Mouse (Mus musculus) liver, embryonic 13.5 days (tissue): ENCODE data around the gene Nid1. TPM values are rescaled to one million over a fixed set of nuclear protein-coding genes. Genes with fewer than 3 reads are reported as not detected.
"Not testable (repeated sequence)": the region's sequence is repeated elsewhere in the genome, so short reads cannot be mapped to it uniquely, and the experiment has no call there.

Experiments used
- ATAC-seq: fragments of 200-750 bp; cut with Nextera tagmentation; 2 replicates; pipeline ENCODE4 v1.8.0; 2017; ENCODE audit warnings: low read depth, mild to moderate bottlenecking, moderate number of reproducible peaks, moderate library complexity
- DNase-seq: peaks from one replicate; pipeline ENCODE4 v3.0.0; 2022
- H3K27ac ChIP-seq: fragments of 300-500 bp; sonication (generic); 2 replicates; pipeline ENCODE4 v1.5.1; 2015; ENCODE audit warnings: moderate library complexity, mild to moderate bottlenecking, inconsistent platforms
- H3K27me3 ChIP-seq: fragments of 300-500 bp; sonication (generic); 2 replicates; pipeline ENCODE4 v1.6.1; 2015; ENCODE audit warnings: mild to moderate bottlenecking, inconsistent platforms
- H3K36me3 ChIP-seq: fragments of 300-500 bp; sonication (generic); 2 replicates; pipeline ENCODE4 v1.6.1; 2015; ENCODE audit warnings: mild to moderate bottlenecking, inconsistent platforms
- H3K4me1 ChIP-seq: fragments of 300-500 bp; sonication (generic); replicated peaks from 2 replicates; pipeline ENCODE4 v1.6.1; 2015; ENCODE audit warnings: inconsistent platforms
- H3K4me2 ChIP-seq: fragments of 300-500 bp; sonication (generic); 2 replicates; pipeline ENCODE4 v1.6.1; 2015; ENCODE audit warnings: inconsistent platforms, mild to moderate bottlenecking, moderate library complexity
- H3K4me3 ChIP-seq: fragments of 300-500 bp; sonication (generic); replicated peaks from 2 replicates; pipeline ENCODE4 v1.5.1; 2015; ENCODE audit warnings: mild to moderate bottlenecking, inconsistent platforms
- H3K9ac ChIP-seq: fragments of 300-500 bp; sonication (generic); 2 replicates; pipeline ENCODE4 v1.6.1; 2015; ENCODE audit warnings: mild to moderate bottlenecking, inconsistent platforms
- H3K9me3 ChIP-seq: fragments of 300-500 bp; sonication (generic); replicated peaks from 2 replicates; pipeline ENCODE4 v1.6.1; 2016; ENCODE audit warnings: inconsistent platforms
- WGBS: fragments of 180-500 bp; shearing (Covaris S2); methylation state at CpG from one replicate; pipeline ENCODE4 v1.1.7; 2015; ENCODE audit not compliant: insufficient replicate concordance; 5-methylcytosine and 5-hydroxymethylcytosine counted together
- polyA plus RNA-seq: library from polyadenylated mRNA; unstranded; fragments of >200 nt; fragmentation: Nextera tagmentation; extraction: Ambion mirVana; gene quantifications from 2 replicates; pipeline ENCODE4 v1.2.1, GENCODE M21; 2015

Nid1 gene
- polyA plus RNA-seq, 1 experiment from 2014 or later = 13.4 TPM

GRCm38 (mm10) chr13:13455632-13456492, 18.5 kb downstream of the Nid1 start:
- DNase-seq = not testable (repeated sequence)
- 49% methylated on average over 9 of the region's 9 CpGs for WGBS

GRCm38 (mm10) chr13:13458138-13458737, 20.9 kb downstream of the Nid1 start:
- H3K9me3 ChIP-seq = no peaks in the 10 kb centered on the region
- H3K27ac ChIP-seq = no peak overlapping the region
- no peak overlapping the region for H3K4me2 ChIP-seq
- H3K27me3 ChIP-seq = no peaks in the 10 kb centered on the region
- ATAC-seq (no peak), DNase-seq (no peak)
- no peaks in the 10 kb centered on the region for H3K36me3 ChIP-seq
- 62% methylated on average over 4 of the region's 4 CpGs for WGBS
- H3K4me3 ChIP-seq = no peak overlapping the region
- 0 out of 2 replicates have a peak, but pooled peaks cover 9% of the 10 kb centered on the region for H3K4me1 ChIP-seq
- H3K9ac ChIP-seq = no peak overlapping the region

More at GRCm38 (mm10) chr13:13455632-13456492, 18.5 kb downstream of the Nid1 start:
- not testable (repeated sequence) for ATAC-seq, H3K4me2 ChIP-seq, H3K9ac ChIP-seq, H3K4me3 ChIP-seq, H3K27ac ChIP-seq, H3K4me1 ChIP-seq, H3K27me3 ChIP-seq, H3K36me3 ChIP-seq, H3K9me3 ChIP-seq

- 63% methylated on average over 2 of the region's 2 CpGs for WGBS
Observed at GRCm38 (mm10) chr13:13460521-13461138, 23.3 kb downstream of the Nid1 start.

GRCm38 (mm10) chr13:13461446-13462192, 24.3 kb downstream of the Nid1 start:
- no peak for DNase-seq
- H3K27ac ChIP-seq = no peak overlapping the region
- no peaks in the 10 kb centered on the region for H3K36me3 ChIP-seq
- H3K9me3 ChIP-seq = no peaks in the 10 kb centered on the region
- no peak overlapping the region for H3K4me2 ChIP-seq
- 0 out of 2 replicates have a peak, but pooled peaks cover 15% of the 10 kb centered on the region for H3K4me1 ChIP-seq
- ATAC-seq = no peak
- H3K4me3 ChIP-seq = no peak overlapping the region
- WGBS = 71% methylated on average over 4 of the region's 4 CpGs
- H3K9ac ChIP-seq = no peak overlapping the region
- no peaks in the 10 kb centered on the region for H3K27me3 ChIP-seq

More at GRCm38 (mm10) chr13:13460521-13461138, 23.3 kb downstream of the Nid1 start:
- no peak for ATAC-seq
- Histone ChIP-seq H3K4me2 (no peak overlapping the region), H3K9me3 (no peaks in the 10 kb centered on the region), H3K4me3 (no peak overlapping the region), H3K9ac (no peak overlapping the region), H3K36me3 (no peaks in the 10 kb centered on the region), H3K27ac (no peak overlapping the region), H3K27me3 (no peaks in the 10 kb centered on the region), H3K4me1 (0 out of 2 replicates have a peak, but pooled peaks cover 15% of the 10 kb centered on the region)
- DNase-seq = no peak

GRCm38 (mm10) chr13:13463949-13464348, 26.6 kb downstream of the Nid1 start:
- no peak overlapping the region for H3K9ac ChIP-seq
- H3K9me3 ChIP-seq = no peaks in the 10 kb centered on the region
- ATAC-seq (peak; percentile 65), DNase-seq (no peak)
- H3K4me2 ChIP-seq = no peak overlapping the region
- H3K4me1 ChIP-seq = 0 out of 2 replicates have a peak, but pooled peaks cover 15% of the 10 kb centered on the region
- 63% methylated on average over 3 of the region's 3 CpGs for WGBS
- no peaks in the 10 kb centered on the region; the same call in 1 of the 2 replicates for H3K36me3 ChIP-seq
- peak overlapping the region; percentile 36 for H3K27ac ChIP-seq
- no peak overlapping the region for H3K4me3 ChIP-seq
- no peaks in the 10 kb centered on the region for H3K27me3 ChIP-seq

- DNase-seq, H3K4me2 ChIP-seq, ATAC-seq, H3K9me3 ChIP-seq, H3K27me3 ChIP-seq, H3K36me3 ChIP-seq, H3K4me1 ChIP-seq, H3K27ac ChIP-seq, H3K4me3 ChIP-seq, H3K9ac ChIP-seq: not testable (repeated sequence)
Observed at GRCm38 (mm10) chr13:13467249-13467648, 29.9 kb downstream of the Nid1 start.

GRCm38 (mm10) chr13:13468513-13468912, 31.2 kb downstream of the Nid1 start:
- Histone ChIP-seq H3K4me2 (no peak overlapping the region), H3K27ac (no peak overlapping the region), H3K4me3 (no peak overlapping the region), H3K36me3 (no peaks in the 10 kb centered on the region; the same call in 1 of the 2 replicates), H3K4me1 (0 out of 2 replicates have a peak, but pooled peaks cover 6% of the 10 kb centered on the region), H3K9ac (no peak overlapping the region), H3K9me3 (no peaks in the 10 kb centered on the region), H3K27me3 (no peaks in the 10 kb centered on the region)
- 60% methylated on average over 4 of the region's 4 CpGs for WGBS
- DNase-seq (no peak), ATAC-seq (no peak)

GRCm38 (mm10) chr13:13471334-13471757, 34.0 kb downstream of the Nid1 start:
- WGBS = 52% methylated on average over 3 of the region's 3 CpGs
- Histone ChIP-seq H3K9me3 (no peaks in the 10 kb centered on the region), H3K9ac (no peak overlapping the region), H3K4me2 (no peak overlapping the region), H3K27me3 (no peaks in the 10 kb centered on the region), H3K4me3 (no peak overlapping the region), H3K4me1 (no peaks in the 10 kb centered on the region), H3K36me3 (no peaks in the 10 kb centered on the region; the same call in 1 of the 2 replicates), H3K27ac (no peak overlapping the region)
- ATAC-seq (no peak), DNase-seq (no peak)

GRCm38 (mm10) chr13:13474464-13474863, 37.1 kb downstream of the Nid1 start:
- not testable (repeated sequence) for H3K4me3 ChIP-seq, H3K36me3 ChIP-seq, ATAC-seq, H3K27me3 ChIP-seq, H3K9ac ChIP-seq, DNase-seq, H3K4me2 ChIP-seq, H3K4me1 ChIP-seq, H3K9me3 ChIP-seq, H3K27ac ChIP-seq
- 58% methylated on average over 3 of the region's 3 CpGs for WGBS

GRCm38 (mm10) chr13:13474991-13475390, 37.6 kb downstream of the Nid1 start:
- Histone ChIP-seq H3K9me3 (no peaks in the 10 kb centered on the region), H3K4me1 (no peaks in the 10 kb centered on the region), H3K27me3 (no peaks in the 10 kb centered on the region), H3K27ac (no peak overlapping the region), H3K4me2 (no peak overlapping the region), H3K9ac (no peak overlapping the region), H3K4me3 (no peak overlapping the region), H3K36me3 (peaks cover 7% of the 10 kb centered on the region; the same call in 1 of the 2 replicates)
- ATAC-seq (no peak), DNase-seq (no peak)
- 40% methylated on average over 2 of the region's 2 CpGs for WGBS

- H3K27me3 ChIP-seq = no peaks in the 10 kb centered on the region
- DNase-seq = no peak
- no peaks in the 10 kb centered on the region for H3K9me3 ChIP-seq
- H3K27ac ChIP-seq = no peak overlapping the region
- ATAC-seq = no peak
- H3K9ac ChIP-seq = no peak overlapping the region
- WGBS = 60% methylated on average over 2 of the region's 2 CpGs
- H3K4me1 ChIP-seq = no peaks in the 10 kb centered on the region
- H3K4me2 ChIP-seq = no peak overlapping the region
- H3K4me3 ChIP-seq = no peak overlapping the region
- H3K36me3 ChIP-seq = peaks cover 7% of the 10 kb centered on the region; the same call in 1 of the 2 replicates
Observed at GRCm38 (mm10) chr13:13476568-13476967, 39.2 kb downstream of the Nid1 start.
